Mouse (Mus musculus) heart, adult 2 months (tissue): ENCODE data around the gene Znrf3.

Source experiments
- CTCF ChIP-seq: fragments of 200-600 bp; IDR thresholded peaks from 2 replicates; pipeline ENCODE4 v1.8.1; 2022; ENCODE audit warnings: antibody characterized with exemption, mild to moderate bottlenecking, moderate library complexity
- EP300 ChIP-seq: fragments of 200-500 bp; IDR thresholded peaks from 2 replicates; pipeline ENCODE4 v1.6.1; 2011; ENCODE audit warnings: low read depth, low read length, control low read depth; ENCODE audit not compliant: insufficient read depth
- POLR2A ChIP-seq: fragments of 200-500 bp; IDR thresholded peaks from 2 replicates; pipeline ENCODE4 v1.6.1; 2011; ENCODE audit warnings: mild to moderate bottlenecking, low read depth, low read length, control low read depth; ENCODE audit not compliant: insufficient read depth

GRCm38 (mm10) chr11:5443511-5444233, 975 bp downstream of the Znrf3 start:
- TF ChIP-seq CTCF (no peak), EP300 (no peak), POLR2A (no peak)
